Mouse (Mus musculus): Measurements from ENCODE around the gene Pgam1. TPM values are rescaled to one million over a fixed set of nuclear protein-coding genes. Genes with fewer than 3 reads are reported as not detected.
A peak's percentile ranks its signal among the peaks of the same experiment; 100 is the strongest.
"Not testable (repeated sequence)": the region's sequence is repeated elsewhere in the genome, so short reads cannot be mapped to it uniquely, and the experiment has no call there.

The Pgam1 gene
- total RNA-seq, 2 experiments from 2014 or later = 150 to 162 TPM

DNA sequence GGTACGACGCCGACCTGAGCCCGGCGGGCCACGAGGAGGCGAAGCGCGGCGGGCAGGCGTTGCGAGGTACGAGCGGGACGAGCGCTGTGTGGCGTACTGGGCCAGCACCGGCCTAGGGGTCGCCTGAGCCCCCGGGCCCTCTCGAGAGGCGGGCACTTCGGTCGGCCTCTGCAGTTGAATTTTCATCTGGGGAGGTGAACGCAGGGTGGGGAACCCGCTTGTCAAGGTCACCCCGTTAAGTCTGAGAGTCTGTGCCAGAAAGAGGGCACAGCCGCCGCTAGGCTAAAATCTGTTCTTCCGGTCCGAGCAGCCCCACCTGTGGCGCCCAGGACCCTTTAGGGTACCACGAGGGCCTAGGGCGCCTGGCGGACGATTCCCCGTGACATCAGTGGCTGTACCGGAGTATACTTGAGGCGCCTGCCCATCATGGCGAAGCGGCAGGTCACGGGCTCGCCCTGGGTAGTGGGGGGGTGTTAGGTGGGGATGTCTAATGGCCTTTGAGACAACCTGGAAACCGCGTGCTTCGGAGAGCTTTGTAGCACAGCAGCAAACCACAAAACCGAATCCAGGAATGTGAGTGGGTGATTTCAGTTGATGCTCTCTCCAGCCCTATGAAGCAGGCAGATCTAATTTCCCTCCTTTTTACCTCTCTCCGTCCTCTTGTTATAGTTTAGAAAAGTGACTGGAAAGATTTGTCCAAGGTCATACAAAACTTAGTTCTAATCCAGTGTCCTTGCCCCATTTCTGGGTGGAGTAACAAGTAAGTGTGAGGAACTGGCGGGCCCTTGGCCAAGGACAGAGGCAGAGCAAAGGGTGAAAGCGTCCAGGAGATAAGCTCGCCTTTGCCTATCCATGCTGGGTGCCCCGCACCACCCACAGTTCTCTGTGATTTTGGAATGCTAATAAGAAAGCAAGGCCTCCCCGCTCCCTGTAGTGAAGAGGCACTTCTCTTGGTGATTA is 678 bp downstream of the Pgam1 start:
- peak; percentile 52 for DNase-seq

GRCm38 (mm10) chr19:41913774-41914591 is 2.3 kb downstream of the Pgam1 start:
- DNase-seq = no peak

- not testable (repeated sequence) for DNase-seq
Measured at GRCm38 (mm10) chr19:41914592-41914882, 2.8 kb downstream of the Pgam1 start.

GRCm38 (mm10) chr19:41915294-41915693 is 3.6 kb downstream of the Pgam1 start:
- DNase-seq = no peak

DNA sequence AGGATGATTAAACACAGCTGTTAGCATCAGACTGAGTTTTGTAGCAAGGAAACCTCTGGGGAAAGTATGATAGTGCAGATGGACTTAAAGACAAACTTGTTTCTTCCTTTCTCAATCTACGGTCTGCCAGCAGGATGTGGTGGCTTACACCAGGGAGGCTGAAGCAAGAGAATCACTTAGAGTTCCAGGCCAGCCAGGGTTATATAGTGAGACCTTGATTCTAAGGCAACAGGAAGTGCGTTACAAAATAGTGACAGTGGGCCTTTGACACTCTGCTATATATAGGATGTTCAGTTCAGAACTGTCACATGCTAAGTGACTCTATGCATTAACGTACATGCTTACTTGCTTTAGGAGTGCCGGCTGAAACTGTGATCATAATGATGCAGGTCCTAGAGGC is 5.1 kb downstream of the Pgam1 start:
- no peak for DNase-seq

DNA sequence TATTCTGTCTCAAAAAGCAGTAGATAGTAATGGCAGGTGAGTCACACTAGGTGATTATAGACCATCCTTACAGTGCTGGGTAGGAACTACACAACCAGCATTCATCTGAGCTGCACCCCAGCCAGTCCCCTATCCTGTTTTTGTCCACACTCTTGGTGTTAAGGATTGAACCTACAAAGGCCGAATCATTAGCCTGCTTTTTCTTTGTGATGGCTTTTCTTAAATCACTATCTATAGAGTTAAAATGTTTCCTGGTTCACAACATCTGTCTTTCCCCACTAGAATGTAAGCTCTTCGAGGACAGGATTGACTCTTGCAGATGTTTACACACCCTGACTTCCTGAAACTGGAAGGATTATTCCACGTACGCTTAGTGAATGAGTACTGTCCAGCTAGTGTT is 7.7 kb downstream of the Pgam1 start:
- DNase-seq = no peak

DNA sequence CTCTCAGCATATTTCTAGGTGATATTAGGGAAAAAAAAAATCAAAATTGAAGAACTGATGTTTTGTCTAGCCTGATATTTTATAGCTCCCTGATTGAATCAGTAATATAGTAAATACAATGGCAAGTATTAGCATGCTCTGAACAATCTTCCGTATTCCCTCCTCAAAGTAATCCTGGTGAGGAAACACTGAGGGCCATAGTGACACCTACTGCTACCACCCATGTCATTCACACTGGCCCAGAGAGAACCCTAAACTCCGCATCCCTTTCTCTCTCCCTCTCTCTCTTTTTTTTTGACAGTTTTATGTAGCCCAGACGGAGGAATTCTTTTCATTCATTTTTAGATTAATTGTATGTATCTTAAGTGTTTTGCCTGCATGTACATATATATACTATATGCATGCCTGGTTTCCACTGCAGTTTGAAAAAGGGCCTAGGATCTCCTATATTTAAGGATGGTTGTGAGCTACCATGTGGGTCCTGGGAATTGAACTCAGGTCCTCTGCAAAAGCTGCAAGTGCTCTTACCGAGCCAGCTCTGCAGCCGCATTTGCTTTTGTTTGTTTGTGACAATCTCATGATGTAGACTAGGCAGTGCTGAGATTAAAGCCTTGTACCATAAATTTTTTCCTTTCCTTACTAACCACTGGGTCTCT is 8.8 kb downstream of the Pgam1 start:
- DNase-seq = no peak

DNA sequence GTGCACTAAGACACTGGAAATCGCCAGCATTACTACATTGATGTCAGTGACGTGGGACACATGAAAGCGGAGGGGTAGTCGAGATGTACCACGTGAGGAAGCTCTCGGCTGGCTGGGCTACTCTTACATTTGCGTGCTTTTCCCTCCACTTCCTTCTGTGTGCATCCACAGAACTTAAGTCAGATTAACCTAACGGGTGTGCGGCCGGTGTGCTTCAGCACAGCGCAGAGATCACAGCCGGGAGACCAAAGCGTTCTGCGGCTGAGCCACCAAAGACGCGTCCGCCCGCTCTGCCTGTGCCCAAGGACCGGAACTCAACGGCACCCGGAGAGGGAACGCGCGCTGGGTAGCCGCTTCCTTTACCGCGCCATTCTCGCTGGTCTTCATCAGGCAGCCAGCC is 21.0 kb downstream of the Pgam1 start:
- DNase-seq = no peak

GRCm38 (mm10) chr19:41933179-41934086 is 21.7 kb downstream of the Pgam1 start, which contains the start of the genes Exosc1 and Zdhhc16:
Gene Exosc1, minus strand, starts transcription at chr19:41933423.
Gene Zdhhc16, plus strand, starts transcription at chr19:41933480.
- DNase-seq = peak; percentile 99

GRCm38 (mm10) chr19:41934124-41934523 is 22.4 kb downstream of the Pgam1 start:
- DNase-seq = no peak

DNA sequence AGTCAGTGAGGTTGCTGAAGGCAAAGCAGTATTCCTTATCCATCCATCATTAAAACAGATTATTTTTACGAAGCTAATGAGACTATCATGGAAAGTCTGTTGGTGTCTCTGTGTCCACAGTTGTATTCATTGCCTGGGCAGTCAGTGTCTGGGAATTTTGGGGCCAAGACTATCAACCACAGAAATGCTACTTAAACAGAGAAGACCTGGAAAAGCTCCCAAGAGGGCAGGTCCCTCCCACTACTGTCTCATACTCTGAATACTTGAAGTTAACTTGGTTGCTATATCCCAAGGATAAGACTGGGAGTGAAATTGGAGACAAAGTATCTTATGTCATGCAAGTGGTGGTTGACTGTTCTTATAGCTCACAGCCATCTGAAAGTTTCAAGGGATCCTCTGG is 24.2 kb downstream of the Pgam1 start:
- DNase-seq = no peak

- DNase-seq = no peak
Measured at GRCm38 (mm10) chr19:41938539-41938938, 26.8 kb downstream of the Pgam1 start.

DNA sequence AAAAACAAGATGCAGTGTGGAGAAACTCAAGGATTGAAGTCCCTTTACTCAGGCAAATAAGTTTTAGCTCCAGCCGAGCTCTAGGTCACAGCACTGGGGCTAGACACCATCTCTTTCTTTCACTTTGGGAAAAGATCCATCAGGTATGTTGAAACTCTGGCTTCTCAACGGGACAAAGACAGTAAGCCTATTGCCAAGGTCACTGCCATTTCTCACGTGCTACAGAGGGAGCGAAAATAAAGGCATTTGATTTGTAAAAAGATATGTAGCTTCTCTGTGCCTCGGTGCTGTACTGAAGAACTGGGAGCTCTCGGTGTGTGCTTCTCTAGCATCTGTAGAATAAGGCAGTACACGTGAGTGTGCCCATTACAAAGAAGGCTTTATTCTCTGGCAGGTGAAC is 32.1 kb downstream of the Pgam1 start:
- DNase-seq = no peak

DNA sequence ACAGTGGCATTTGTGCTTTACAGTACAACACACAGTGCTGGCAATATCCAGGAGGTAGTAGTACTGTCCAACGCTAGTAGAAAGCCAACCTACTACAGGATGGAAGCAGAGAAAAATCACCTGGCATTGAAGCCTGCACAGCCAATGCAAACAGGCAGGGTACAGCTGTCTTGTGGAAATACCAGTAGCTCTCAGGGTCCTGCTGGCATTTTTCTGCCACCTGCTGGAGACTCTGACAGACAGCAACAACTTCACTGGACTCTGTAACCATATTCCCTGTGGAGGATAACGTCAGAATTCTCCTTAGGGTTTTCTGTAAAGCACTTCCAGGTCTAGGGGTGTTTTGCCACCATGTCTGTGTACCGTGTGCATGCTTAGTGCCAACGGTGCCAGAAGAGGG is 40.6 kb downstream of the Pgam1 start:
- no peak for DNase-seq

DNA sequence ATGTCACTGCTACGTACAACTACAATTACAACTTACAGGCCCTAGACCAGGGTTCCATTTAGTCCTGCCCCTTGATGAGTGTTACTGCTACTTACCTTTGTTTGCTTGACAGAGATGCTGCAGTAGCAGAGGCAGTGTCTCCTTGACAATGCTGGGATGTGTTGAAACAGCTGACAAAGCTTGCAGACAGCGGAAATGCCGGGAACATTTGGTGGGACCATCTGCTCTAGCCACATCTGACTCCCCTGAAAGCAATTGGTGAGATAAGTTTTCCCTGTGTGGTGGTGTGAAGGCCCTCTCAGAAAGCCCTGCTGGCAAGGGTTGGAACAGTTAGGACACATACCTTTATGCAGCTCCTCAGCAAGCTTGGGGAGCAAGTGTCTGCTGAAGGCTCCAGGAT is 41.9 kb downstream of the Pgam1 start:
- DNase-seq = no peak

Other genes starting within 250 kb of the Pgam1 start
- gene Slit1, start 168.3 kb upstream of the Pgam1 start, total RNA-seq (2021) = not detected
- gene Arhgap19, start 109.9 kb upstream of the Pgam1 start, total RNA-seq (2021) = 10 to 100 TPM in 1 of 2 experiments, 1 to 10 TPM in 1; 9.5 to 10.2 TPM
- gene Frat1, start 82.0 kb upstream of the Pgam1 start, total RNA-seq (2021) = 1 to 10 TPM; 2.1 to 2.3 TPM
- gene Frat2, start 63.8 kb upstream of the Pgam1 start, total RNA-seq (2021) = 1 to 10 TPM; 3.6 to 3.9 TPM
- gene Rrp12, start 15.8 kb upstream of the Pgam1 start, total RNA-seq (2021) = 10 to 100 TPM; 19.9 to 23.4 TPM
- 10 to 100 TPM; 18.0 to 18.2 TPM for gene Exosc1, start 21.5 kb downstream of the Pgam1 start, total RNA-seq (2021)
- gene Zdhhc16, start 21.6 kb downstream of the Pgam1 start, total RNA-seq (2021) = 10 to 100 TPM; 30.7 to 31.7 TPM
- gene Mms19, start 69.2 kb downstream of the Pgam1 start, total RNA-seq (2021) = 10 to 100 TPM; 19.3 to 20.1 TPM
- gene Ubtd1, start 69.8 kb downstream of the Pgam1 start, total RNA-seq (2021) = 10 to 100 TPM; 26.4 to 28.3 TPM
- gene Ankrd2, start 124.1 kb downstream of the Pgam1 start, total RNA-seq (2021) = under 1 TPM in 1 of 2 experiments, not detected in 1; 0.25 TPM
- 1 to 10 TPM; 2.5 to 2.8 TPM for gene Hoga1, start 133.7 kb downstream of the Pgam1 start, total RNA-seq (2021)
- under 1 TPM; 0.26 to 0.50 TPM for gene 4933411K16Rik, start 140.3 kb downstream of the Pgam1 start, total RNA-seq (2021)
- 10 to 100 TPM in 1 of 2 experiments, 1 to 10 TPM in 1; 8.8 to 10.6 TPM for gene Morn4, start 174.4 kb downstream of the Pgam1 start, total RNA-seq (2021)
- 10 to 100 TPM; 16.7 to 19.5 TPM for gene Pi4k2a, start 178.5 kb downstream of the Pgam1 start, total RNA-seq (2021)
- 10 to 100 TPM; 17.9 to 19.5 TPM for gene Avpi1, start 217.1 kb downstream of the Pgam1 start, total RNA-seq (2021)
- gene Marveld1, start 235.5 kb downstream of the Pgam1 start, total RNA-seq (2021) = 10 to 100 TPM; 37.3 to 40.7 TPM